Mouse (Mus musculus) neutrophil, adult 5-6 weeks (primary cell): ENCODE measurements around the gene Vmn1r21. TPM values are rescaled to one million over a fixed set of nuclear protein-coding genes. Genes with fewer than 3 reads are reported as not detected.

Experiments
- total RNA-seq: library from RNA; stranded (forward); fragments of 200-1000 nt; gene quantifications from 2 replicates; pipeline ENCODE4 v1.2.3, GENCODE M21; 2017

Gene Vmn1r21
- total RNA-seq, 1 experiment from 2014 or later, result not detected

Other genes with a start within 250 kb of the Vmn1r21 start
- gene Pyurf, start 158.3 kb downstream of the Vmn1r21 start, total RNA-seq, result 9.8 and 10.2 TPM in 2 replicates
- gene Lancl2, start 147.8 kb downstream of the Vmn1r21 start, total RNA-seq, result 8.3 and 11.7 TPM in 2 replicates
- gene Vopp1, start 25.2 kb downstream of the Vmn1r21 start, total RNA-seq, result 15.6 and 19.4 TPM in 2 replicates
- gene Vmn1r22, start 57.7 kb upstream of the Vmn1r21 start, total RNA-seq, result not detected in 2 replicates
- not detected in 2 replicates for gene Vmn1r23, start 76.5 kb upstream of the Vmn1r21 start, total RNA-seq
- gene Vmn1r24, start 111.2 kb upstream of the Vmn1r21 start, total RNA-seq, result 0.47 TPM in 1 of 2 replicates, not detected in the other
- not detected in 2 replicates for gene Vmn1r25, start 130.5 kb upstream of the Vmn1r21 start, total RNA-seq
- gene Vmn1r26, start 164.8 kb upstream of the Vmn1r21 start, total RNA-seq, result not detected in 2 replicates